Mouse (Mus musculus) fibroblast of lung, adult 2 months (primary cell): ENCODE results near the gene Clic1.

Source experiments
- DNase-seq: peaks from one replicate; pipeline ENCODE4 v3.0.0-alpha.2; 2011; ENCODE audit warnings: low read depth

Clic1 gene

DNA sequence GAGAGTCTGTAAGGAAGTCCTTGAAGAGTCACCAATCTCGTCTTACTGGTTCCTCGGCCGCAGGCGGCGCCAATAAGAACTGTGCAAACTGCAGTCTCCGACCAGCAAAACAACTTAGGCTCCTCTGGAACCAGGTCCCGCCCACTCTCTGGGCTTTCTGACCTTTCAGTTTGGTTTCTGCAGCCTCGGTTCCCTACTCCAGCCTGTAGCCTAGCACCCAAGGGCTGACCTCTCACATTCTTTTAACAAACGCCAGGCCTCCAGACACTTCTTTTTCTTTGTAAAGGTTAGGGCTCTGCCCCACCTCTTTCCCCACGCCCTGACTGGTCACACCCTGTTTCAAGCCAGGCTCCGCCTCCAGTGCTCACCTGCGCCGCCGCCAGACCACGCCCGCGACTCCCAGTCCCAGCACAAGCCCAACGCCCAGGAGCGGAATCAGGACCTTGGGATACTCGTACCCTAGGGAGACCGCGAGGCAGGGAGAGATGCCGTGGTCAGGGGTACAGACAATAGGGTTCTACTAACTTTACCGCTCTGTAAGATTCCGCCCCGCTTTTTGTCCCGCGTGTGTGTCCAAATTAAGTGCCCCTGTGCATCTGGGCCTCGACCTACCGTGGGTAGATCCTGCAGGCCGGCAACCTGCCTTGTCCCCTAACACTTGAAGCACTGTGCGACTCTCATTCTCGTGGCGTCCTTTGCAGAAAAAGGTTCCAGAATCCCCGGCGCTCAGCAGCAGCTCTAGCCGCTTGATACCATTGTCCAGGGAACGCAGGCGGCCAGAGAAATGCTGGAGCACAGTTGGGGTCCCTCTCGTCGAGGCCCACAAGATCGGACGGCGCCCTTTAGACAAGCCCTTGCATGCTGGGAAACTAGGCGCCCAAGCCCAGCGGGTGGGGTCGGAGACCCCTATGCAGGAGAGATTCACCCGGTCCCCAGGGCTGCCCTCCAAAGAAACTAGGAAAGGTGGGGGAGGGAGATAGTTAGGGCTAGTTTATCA is 15.5 kb downstream of the Clic1 start, which contains the start of gene Ly6g6c:
Gene Ly6g6c, plus strand, starts transcription at position 438 of the 997 bp plus-strand sequence.
- no peak for DNase-seq

DNA sequence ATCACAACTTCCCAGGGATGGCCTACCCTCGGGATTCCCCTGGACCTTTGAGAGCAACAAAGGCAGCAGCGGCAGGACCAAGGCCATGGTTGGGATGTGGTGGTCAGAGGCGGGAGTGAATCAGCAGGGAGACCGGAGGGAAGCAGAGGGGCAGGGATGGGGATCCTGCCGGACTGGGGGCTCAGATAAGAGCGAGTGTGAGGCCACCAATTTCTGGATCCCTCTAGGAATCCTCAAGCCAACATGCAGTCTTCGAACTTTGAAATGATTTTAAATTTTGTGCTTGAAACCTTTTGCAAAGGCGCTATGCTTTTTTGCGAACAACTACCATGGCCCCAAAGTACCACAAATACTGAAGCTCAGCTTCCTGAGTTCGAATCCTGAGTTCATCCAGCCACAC is 16.3 kb downstream of the Clic1 start, which contains the start of gene Mpig6b:
Gene Mpig6b, minus strand, starts transcription at position 101 of the 400 bp plus-strand sequence.
- DNase-seq = no peak

DNA sequence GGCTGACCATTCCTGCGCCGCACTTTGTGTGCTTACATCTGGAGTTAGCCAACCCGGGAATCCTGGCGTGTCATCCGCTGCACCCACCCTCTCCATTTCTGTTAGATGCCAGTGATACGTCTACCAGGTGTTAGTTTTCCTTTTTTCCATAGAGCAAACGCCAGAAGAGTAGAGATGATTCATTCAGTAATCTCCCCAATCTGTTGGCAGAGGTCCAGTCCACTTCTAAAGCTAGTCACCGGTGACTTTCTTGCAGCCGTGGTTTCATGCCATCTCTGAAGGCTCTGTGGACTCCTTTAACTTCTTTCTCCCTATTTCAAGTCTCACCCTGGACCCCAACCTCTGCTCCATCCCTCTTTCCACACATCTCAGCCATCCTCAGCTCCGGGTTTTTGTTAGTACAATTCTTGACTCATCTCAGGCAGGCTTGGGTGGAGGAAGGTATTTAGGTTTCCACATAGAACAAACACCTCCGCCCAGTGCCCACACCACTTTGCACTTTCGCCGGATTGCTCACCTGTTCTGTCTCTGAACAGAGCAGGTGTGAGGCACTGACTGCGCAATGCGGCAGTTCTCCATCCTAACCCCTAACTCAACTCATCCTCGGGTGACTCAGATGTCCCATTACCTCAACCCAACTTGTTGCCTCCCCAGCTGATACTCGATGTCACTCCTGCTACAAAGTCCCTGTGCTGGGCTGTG is 18.6 kb downstream of the Clic1 start:
- no peak for DNase-seq

DNA sequence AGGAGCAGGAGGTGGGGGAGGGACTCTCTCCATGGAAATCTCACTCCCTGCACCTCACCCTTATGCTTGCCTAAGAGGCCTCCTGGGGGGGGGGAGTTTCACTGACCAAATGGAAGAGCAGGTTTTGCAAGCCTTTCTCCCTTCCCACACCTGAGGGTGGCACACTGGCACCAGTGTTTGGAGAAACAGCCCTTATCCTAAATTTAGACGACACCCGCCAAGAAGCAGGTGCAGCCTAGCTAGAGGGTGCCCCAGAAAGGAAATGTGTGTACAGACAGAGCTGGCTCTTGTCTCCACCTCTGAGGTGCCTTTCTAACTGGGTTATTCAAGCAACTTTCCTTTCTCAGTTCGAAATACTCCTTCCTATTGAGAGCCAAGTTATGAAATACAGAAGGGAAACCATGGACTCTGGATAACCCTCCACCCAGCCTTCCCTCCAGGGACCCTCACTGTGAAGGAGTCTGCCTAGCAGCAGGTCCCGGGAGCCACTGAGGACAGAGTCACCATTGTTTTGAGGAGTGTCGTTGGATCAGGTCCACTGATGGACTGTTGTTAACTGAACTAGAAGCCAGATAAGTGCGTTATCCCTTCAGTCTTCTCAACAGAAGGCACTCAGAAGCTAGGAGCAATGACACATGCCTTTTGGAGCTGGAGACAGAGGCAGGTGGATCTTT is 20.9 kb downstream of the Clic1 start:
- DNase-seq = no peak

DNA sequence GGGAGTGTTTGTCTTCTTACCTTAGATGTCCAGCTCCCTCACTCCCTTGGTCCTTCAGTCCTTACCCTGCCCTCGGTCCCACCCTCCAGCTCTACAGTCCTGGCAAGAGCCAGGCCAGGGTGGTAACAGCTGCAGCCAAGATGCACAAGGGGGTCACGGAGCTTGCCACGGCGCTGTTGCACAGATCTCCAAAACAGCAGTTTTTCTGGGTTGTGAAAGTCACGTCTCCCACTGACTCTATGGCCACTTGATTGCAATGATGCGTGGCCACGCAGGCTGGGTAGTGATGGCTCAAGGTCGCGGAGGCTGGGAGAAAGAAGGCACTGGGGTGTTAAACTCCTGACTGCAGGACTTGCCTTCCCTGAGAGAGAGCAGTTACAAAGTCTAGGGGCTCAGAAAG is 21.7 kb downstream of the Clic1 start:
- DNase-seq = no peak

DNA sequence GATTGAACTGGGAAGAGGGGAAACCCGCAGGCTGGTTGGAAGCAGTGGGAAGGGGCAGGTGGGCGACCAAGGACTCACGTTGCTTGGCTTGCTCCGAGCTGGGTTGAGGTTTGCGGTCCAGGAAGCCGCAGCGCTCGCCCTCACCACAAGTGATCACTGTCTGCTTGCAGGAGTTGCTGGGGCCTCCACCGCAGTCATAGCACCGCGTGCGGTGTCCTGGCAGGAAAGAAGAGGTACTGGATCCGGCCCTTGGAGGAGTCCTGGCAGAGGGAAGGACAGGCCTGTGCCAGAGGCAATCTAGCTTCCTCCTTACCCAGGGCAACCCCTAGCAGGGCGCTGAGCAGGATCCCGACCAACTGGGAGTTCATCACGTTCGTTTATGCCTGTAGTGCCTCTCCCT is 24.3 kb downstream of the Clic1 start:
- no peak for DNase-seq

DNA sequence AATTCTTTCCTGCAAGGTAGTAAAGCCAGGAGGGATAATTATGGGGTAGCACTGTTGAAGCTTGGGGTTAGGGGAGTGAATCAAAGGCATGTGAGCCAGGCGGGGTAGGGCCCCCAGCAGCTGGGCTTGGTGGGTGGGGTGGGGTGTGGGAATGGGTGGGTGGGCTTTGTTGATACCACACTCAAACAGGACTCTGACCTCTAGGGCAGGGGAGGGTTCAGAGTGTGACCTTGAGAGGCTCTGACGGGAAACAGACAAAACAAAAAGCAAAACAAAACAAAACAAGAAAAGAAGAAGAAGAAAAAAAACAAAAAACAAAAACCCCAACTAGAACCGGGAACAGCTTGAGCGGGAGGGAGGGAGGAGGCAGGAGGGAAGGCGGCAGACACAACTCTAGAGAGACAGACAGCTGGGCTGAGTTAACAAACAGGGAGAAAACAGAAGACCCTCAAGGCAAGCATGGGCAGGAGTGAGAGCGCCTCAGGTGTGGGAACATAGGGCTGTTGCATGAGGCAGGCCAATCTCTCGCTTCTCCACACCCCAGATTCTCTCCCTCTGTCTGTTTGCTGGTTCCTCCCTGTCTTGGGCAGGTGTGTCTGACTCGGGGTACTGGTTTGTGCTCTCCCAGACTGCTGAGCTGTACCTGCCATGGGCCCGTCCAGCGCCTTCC is 26.9 kb downstream of the Clic1 start, which contains the start of gene Ly6g6e:
Gene Ly6g6e, plus strand, starts transcription at position 396 of the 670 bp plus-strand sequence.
- no peak for DNase-seq

DNA sequence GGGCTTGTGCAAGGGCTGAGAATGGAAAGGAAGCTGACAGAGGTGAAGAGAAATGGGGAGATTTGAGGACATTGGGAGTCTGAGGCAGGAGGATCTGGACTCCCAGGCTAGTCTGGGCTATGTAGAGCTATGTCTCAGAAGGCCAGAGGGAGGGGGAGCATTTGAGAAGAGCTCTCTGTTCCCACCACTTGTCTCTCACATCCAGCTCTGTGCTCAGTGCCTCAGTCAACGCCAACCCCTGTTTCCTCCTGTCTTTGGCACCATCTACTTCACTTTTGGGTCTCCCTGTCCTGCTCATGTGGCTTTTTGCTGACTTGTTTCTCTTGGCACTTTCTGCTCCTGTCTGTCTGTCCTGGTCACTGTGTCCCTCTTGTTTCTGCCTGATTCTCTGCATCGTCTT is 27.5 kb downstream of the Clic1 start:
- DNase-seq = no peak

DNA sequence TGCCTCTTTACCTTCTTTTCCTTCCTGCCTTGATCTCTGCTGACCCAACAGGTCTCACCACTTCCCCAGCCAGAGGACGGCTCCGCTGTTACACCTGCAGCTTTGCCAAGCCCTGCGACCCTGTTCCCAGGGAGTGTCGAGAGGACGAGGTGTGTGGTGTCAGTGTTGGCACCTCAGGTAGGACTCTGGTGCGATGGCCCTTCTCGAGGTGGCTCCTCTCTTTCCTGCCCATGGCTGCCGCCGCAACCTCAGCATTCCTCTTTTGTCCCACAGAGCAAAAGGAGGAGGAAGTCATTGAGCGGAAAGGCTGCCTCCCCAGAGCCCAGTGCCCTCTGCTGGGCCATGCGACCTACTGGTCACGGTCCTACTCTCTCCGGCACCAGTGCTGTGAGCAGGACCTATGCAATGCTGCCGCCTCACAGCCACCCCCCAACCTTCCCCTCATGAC is 28.0 kb downstream of the Clic1 start, which contains the start of gene Ly6g6d:
Gene Ly6g6d, minus strand, starts transcription at position 280 of the 448 bp plus-strand sequence.
- no peak for DNase-seq

DNA sequence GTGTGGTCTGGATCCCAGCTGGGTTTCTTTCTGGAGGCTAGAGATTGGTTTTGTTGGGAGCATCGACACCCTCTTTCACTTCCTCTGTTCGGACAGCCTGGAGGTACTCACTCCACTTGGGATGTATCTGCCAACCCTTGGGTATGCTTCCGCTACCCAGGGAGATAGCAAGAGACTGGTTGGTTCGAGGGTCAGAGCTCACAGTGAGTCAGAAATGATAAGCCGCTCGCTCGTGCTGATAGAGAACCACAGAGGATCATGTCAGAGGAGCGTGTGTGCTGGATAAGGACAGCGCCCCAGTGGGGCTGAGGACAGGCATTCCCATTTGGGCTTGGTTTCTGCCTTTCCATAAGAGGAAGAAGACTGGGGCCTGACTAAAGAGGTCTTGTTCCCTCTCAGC is 30.0 kb downstream of the Clic1 start:
- DNase-seq = no peak

DNA sequence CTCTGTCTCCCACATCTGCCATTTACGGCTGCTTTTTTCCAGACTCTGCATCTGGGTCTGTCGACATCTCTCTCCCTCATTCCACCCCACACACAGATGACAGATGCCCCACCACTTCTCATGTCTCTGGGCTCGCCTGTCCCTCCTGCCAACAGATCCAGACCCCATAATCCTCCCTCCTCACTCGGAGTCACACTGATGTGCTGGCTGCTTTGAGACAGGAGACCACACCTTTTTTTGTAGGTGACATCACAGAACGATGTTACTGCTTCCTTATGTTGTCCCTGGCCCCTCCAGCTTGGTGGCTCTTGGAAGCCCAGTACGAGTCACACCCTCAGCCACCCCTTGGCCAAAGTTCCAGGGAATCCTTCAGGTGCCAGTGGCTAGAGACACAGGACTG is 30.5 kb downstream of the Clic1 start:
- no peak for DNase-seq

DNA sequence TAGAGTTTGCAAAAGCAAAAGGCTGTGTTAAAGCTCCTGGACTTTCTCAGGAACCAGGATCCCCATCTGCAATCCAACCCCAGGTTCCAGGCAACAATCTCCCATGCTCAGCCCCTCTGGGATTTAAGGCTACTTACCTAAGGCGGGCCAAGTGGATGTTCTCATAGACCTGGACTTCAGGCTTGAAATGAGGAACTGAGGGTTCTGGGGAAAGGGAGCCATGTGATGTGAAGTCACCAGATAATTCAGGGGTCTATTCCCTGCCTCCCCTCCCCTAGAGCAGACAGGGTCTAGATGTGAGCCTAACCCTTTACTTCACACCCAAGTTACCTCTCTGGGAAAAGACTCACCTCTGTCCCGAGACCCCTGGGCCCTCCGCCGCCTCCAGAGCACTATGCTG is 30.9 kb downstream of the Clic1 start:
- no peak for DNase-seq

DNA sequence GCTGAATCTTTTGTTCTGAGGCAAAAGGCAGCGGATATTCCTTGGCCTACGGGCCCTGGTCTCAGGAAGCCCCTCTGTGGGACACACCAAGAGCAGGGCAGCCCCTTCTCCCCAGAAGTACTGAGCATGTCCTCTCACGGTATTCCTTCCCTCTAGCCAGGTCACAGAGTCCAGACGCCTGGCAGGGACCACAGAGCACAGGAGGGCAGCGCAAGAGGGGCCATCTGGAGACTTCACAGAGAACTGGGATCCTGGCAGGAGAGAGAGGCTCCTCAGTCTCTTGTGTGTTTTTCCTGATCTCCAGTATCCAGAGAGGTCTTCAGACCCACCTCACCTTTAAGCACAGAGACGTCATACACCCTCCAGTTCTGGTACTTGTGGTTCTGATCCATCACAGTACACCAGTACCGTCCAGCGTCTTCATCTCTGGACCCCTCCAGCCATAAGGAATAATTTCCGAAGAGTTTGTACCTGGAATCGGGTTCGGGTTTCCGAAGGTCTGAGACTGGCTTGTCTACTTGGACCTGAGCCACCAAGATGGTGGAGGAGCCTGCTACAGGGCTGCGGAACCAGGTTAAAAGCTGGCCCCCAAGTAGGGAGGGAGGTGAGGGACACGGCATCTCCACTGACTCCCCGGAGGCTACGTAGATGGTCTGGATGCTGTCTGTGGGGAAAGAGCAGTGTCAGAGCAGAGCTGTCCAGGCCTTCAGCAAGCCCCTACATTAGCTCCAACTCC is 33.2 kb downstream of the Clic1 start:
- DNase-seq = no peak

DNA sequence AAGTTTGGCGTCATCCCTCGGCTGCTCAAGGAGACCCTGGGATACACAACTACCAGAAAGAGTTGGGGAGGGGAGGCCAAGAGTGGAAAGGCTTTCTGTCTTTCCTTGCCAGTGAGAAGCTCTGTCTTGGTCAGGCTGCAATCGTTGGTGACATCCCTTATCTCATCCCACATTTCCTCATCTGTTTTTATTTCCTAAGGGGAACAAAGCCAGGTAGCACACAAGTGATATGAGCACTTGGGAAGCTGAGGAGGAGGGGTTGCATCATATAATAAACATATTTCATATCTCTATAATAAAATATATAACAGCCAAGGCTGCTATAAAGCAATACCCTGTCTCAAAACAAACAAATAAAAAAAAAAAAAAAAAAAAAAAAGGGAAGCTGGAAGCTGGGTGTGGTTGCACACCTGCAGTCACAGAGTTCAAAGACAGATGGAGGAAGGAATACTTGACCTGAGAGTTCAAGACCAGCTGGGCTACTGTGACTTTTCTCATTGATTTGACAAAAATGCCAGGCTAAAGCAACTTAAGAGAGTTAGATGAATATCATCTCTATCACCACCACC is 34.2 kb downstream of the Clic1 start:
- no peak for DNase-seq

DNA sequence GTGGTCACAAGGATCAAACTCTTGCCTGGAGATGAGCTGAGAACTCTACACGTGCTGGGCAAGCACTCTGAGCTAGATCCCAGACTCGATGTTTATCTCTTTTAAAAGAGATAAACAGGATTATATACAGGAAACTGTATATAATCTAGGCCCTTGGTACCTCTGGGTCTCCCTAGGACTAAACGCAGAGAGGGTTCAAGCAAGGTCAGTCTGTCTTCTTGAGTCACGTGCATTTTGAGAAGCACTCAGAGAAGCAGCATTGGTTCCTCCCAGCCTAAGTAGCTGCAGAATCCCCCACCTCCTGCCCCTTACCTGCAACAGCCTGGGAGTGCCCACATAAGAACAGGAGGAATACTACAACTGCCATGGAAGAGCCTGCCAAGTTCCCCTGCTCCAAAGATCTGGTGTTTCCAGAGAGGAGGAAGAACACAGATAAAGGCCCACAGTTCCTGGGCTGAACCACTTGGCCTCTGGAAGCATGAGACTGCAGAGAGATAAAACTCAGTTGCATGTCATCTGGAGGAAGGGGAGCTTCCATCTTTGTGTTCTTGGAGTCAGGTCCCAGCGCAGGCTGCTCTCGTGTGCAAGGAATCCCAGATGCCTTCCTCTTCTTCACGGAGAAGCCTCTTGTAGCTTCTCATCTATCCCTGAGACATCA is 35.6 kb downstream of the Clic1 start, which contains the start of gene Ly6g6f:
Gene Ly6g6f, minus strand, starts transcription at position 403 of the 658 bp plus-strand sequence.
- no peak for DNase-seq

DNA sequence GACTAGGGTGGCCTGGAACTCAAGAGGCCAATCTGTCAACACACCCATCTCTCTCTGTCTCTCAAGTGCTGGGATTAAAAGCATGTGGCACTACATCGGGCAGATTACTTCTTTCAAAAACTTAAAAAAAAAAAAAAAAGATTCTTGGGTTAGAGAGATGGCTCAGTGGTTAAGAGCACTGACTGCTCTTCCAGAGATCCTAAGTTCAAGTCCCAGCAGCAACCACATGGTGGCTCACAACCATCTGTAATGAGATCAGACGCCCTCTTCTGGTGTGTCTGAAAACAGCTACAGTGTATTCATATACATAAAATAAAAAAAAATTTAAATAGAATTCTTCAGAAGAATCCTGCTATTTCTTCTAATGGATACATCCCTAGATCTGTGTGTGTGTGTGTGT is 38.4 kb downstream of the Clic1 start:
- DNase-seq = no peak

DNA sequence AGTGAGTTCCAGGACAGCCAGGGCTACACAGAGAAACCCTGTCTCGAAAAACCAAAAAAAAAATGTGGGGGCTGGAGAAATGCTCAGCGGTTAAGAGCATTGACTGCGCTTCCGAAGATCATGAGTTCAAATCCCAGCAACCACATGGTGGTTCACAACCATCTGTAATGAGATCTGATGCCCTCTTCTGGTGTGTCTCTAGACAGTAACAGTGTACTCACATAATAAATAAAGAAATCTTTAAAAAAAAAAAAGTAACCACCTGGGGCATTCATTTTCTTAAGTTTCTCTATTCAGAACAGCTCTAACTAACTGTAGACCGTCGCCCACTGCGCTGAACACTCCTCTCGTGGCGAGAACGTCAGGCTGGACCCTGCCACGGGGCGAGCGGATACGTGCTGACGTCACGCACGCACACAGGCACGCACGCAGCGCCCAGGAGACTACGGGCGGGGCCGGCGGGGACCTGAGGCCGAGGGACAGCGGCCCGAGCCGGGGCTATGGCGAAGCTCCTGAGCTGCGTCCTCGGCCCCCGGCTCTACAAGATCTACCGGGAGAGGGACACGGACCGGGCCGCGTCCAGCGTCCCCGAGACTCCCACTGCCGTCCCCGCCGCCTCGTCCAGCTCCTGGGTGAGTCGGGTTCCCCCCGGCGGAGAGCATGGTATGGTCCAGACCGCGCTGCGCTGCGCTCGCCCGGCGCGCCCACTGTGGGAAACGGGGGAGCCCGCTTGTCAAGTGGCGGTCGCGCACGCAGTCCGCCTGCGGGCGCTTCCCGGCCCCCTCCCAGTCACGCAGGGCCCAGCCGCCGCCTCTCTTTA is 39.3 kb downstream of the Clic1 start, which contains the start of gene Abhd16a:
Gene Abhd16a, plus strand, starts transcription at position 439 of the 820 bp plus-strand sequence.
- peak; percentile 71 for DNase-seq

DNA sequence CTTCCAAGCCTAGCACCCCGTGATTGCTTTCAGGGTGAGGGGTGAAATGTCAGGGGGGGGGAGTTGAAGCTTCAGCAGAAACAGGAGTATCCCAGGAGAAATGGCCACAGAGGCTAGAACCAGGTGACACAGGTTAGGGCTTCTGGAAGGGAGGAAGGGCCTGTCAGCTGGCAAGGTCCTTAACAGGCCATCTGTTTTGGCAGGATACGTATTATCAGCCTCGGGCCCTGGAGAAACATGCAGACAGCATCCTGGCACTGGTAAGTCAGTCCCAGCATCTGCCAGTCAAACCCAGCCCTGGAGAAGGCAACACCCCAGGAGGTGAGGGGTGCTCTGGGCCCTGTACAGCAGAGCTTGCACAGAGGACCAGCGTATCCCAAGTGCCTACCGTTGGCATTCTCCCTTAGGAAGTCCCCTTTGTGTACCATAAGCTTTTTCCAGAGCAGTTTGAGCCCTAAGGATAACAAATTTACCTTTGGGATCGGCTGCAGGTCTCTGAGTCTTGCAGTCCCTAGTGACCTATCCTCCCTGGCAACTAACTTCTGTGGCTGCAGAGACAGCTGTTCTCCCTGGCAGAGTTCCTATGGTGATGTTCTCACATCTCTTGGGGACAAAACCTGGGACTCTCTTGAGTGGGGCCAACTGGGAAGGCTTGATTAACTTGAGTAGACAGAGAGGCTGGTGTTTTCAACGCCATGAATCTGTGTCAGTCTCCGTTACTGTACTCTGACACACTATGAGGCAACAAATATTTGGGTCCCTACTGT is 40.6 kb downstream of the Clic1 start:
- no peak for DNase-seq
